Mouse (Mus musculus) liver, embryonic 11.5 days (tissue): ENCODE data around the gene Fanci. TPM values are rescaled to one million over a fixed set of nuclear protein-coding genes. Genes with fewer than 3 reads are reported as not detected.

Experiments used
- ATAC-seq: fragments of 200-750 bp; cut with Nextera tagmentation; replicated peaks from 2 replicates; pipeline ENCODE4 v1.8.0; 2017; ENCODE audit warnings: moderate number of reproducible peaks, mild to moderate bottlenecking, moderate TSS enrichment, moderate library complexity; ENCODE audit not compliant: low FRiP score
- DNase-seq: peaks from one replicate; pipeline ENCODE4 v3.0.0-alpha.2; 2017; ENCODE audit warnings: low spot score
- H3K27ac ChIP-seq: fragments of 300-500 bp; sonication (generic); 2 replicates; pipeline ENCODE4 v1.5.1; 2014; ENCODE audit warnings: mild to moderate bottlenecking, low read depth, low read length, control low read depth
- H3K27me3 ChIP-seq: fragments of 300-500 bp; sonication (generic); replicated peaks from 2 replicates; pipeline ENCODE4 v1.6.1; 2014; ENCODE audit warnings: low read length, mixed read lengths; ENCODE audit not compliant: control insufficient read depth, insufficient read depth
- H3K36me3 ChIP-seq: fragments of 300-500 bp; sonication (generic); 2 replicates; pipeline ENCODE4 v1.6.1; 2014; ENCODE audit warnings: mild to moderate bottlenecking, low read length, moderate library complexity, mixed read lengths; ENCODE audit not compliant: control insufficient read depth, insufficient read depth
- H3K4me1 ChIP-seq: fragments of 300-500 bp; sonication (generic); replicated peaks from 2 replicates; pipeline ENCODE4 v1.6.1; 2014; ENCODE audit warnings: low read length, mixed read lengths; ENCODE audit not compliant: control insufficient read depth, insufficient read depth
- H3K4me2 ChIP-seq: fragments of 300-500 bp; sonication (generic); 2 replicates; pipeline ENCODE4 v1.6.1; 2014; ENCODE audit warnings: mild to moderate bottlenecking, control low read depth, moderate library complexity
- H3K4me3 ChIP-seq: fragments of 300-500 bp; sonication (generic); 2 replicates; pipeline ENCODE4 v1.5.1; 2014; ENCODE audit warnings: low read depth, low read length, control low read depth
- H3K9ac ChIP-seq: fragments of 300-500 bp; sonication (generic); 2 replicates; pipeline ENCODE4 v1.6.1; 2014; ENCODE audit warnings: low read depth, low read length, control low read depth
- H3K9me3 ChIP-seq: fragments of 300-500 bp; sonication (generic); 2 replicates; pipeline ENCODE4 v1.6.1; 2016; ENCODE audit warnings: low read length, inconsistent platforms, mixed read lengths; ENCODE audit not compliant: control insufficient read depth
- WGBS: fragments of 180-500 bp; shearing (Covaris S2); extraction: QIAGEN DNeasy Blood & Tissue Kit; methylation state at CpG from one replicate; pipeline ENCODE4 v1.1.7; 2014; 5-methylcytosine and 5-hydroxymethylcytosine counted together
- polyA plus RNA-seq: library from polyadenylated mRNA; unstranded; fragments of >200 nt; fragmentation: Nextera tagmentation; extraction: Ambion mirVana; gene quantifications from 2 replicates; pipeline ENCODE4 v1.2.1, GENCODE M21; 2014

The Fanci gene
- polyA plus RNA-seq, 1 experiment from 2014 or later, result 17.2 TPM

GRCm38 (mm10) chr7:79359183-79359435 is 32.6 kb upstream of the Fanci start:
- DNase-seq (no peak), ATAC-seq (no peak)
- Histone ChIP-seq H3K4me2 (peak overlapping the region; percentile 47), H3K4me1 (peaks cover 25% of the 10 kb centered on the region), H3K9me3 (no peaks in the 10 kb centered on the region), H3K36me3 (peaks cover 12% of the 10 kb centered on the region; the same call in 1 of the 2 replicates), H3K4me3 (no peak overlapping the region), H3K9ac (no peak overlapping the region; the same call in 1 of the 2 replicates), H3K27ac (peak overlapping the region; percentile 14; the same call in 1 of the 2 replicates), H3K27me3 (no peaks in the 10 kb centered on the region; the same call in 1 of the 2 replicates)
- 46% methylated on average over 3 of the region's 3 CpGs for WGBS

- no peak overlapping the region for H3K9ac ChIP-seq
- 74% methylated on average over 11 of the region's 11 CpGs for WGBS
- ATAC-seq, result no peak
- H3K4me3 ChIP-seq, result no peak overlapping the region
- H3K36me3 ChIP-seq, result peaks cover 10% of the 10 kb centered on the region; the same call in 1 of the 2 replicates
- H3K4me1 ChIP-seq, result peaks cover 25% of the 10 kb centered on the region
- no peak overlapping the region for H3K27ac ChIP-seq
- no peaks in the 10 kb centered on the region; the same call in 1 of the 2 replicates for H3K27me3 ChIP-seq
- no peak for DNase-seq
- H3K9me3 ChIP-seq, result no peaks in the 10 kb centered on the region
- no peak overlapping the region for H3K4me2 ChIP-seq
These were observed 31.7 kb upstream of the Fanci start for GRCm38 (mm10) chr7:79360056-79360455.

DNA sequence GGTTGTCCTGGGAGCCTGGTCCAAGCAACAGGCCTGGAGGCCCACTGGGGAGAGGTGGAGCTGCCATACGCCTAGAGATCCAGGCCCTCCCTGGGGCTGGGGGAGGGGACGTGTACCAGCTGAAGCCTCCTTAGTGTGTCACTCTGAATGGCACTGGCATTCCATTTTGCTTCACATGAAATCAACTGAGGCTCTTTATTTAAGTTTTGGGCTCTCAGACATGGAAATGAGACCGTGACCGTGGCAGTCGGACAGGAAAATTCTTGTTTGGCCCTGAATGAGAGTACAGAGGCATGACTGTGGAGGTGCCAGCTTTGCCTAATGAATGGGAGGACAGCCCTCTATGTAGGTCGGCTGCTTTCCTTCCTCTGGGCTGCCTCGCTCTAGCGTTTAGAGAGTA is 29.5 kb upstream of the Fanci start:
- no peak for ATAC-seq
- H3K4me1 ChIP-seq, result peaks cover 25% of the 10 kb centered on the region

DNA sequence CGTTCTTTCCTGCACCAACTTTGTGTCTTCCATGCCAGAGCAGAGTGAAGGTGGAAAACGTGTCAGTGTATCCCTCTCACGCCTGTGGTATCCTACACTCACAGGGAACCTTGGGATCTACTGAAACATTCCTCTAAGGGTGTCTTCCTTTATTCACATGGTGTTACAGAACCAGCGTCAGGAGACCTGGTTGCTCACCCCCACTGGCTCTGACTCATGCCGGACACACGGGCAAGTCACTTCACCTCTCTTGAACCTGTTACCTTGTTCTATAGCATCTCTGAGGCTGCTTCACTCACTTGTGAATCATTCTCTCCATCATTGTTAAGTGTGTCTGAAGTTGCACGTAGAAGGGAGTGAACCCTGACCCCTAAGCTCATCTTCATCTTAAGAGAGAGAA is 28.9 kb upstream of the Fanci start:
- WGBS, result 73% methylated on average over 7 of the region's 7 CpGs
- no peak for DNase-seq
- H3K4me2 ChIP-seq, result no peak overlapping the region

More for the DNA sequence above, 29.5 kb upstream of the Fanci start:
- Histone ChIP-seq H3K27ac (no peak overlapping the region), H3K27me3 (no peaks in the 10 kb centered on the region; the same call in 1 of the 2 replicates), H3K4me2 (no peak overlapping the region), H3K36me3 (no peaks in the 10 kb centered on the region), H3K9me3 (no peaks in the 10 kb centered on the region), H3K4me3 (no peak overlapping the region), H3K9ac (no peak overlapping the region)
- DNase-seq, result no peak
- 80% methylated on average over 8 of the region's 8 CpGs for WGBS

GRCm38 (mm10) chr7:79363370-79364043 is 28.2 kb upstream of the Fanci start:
- Histone ChIP-seq H3K9me3 (no peaks in the 10 kb centered on the region), H3K27me3 (no peaks in the 10 kb centered on the region; the same call in 1 of the 2 replicates), H3K27ac (peak overlapping the region; percentile 11; the same call in 1 of the 2 replicates), H3K4me3 (no peak overlapping the region), H3K4me1 (peaks cover 15% of the 10 kb centered on the region), H3K4me2 (no peak overlapping the region), H3K36me3 (no peaks in the 10 kb centered on the region), H3K9ac (no peak overlapping the region)
- DNase-seq (no peak), ATAC-seq (no peak)
- 31% methylated on average over 8 of the region's 8 CpGs for WGBS

More for the DNA sequence above, 28.9 kb upstream of the Fanci start:
- Histone ChIP-seq H3K36me3 (no peaks in the 10 kb centered on the region), H3K9ac (no peak overlapping the region), H3K27me3 (no peaks in the 10 kb centered on the region; the same call in 1 of the 2 replicates), H3K4me3 (no peak overlapping the region), H3K27ac (no peak overlapping the region), H3K4me1 (peaks cover 21% of the 10 kb centered on the region), H3K9me3 (no peaks in the 10 kb centered on the region)
- no peak for ATAC-seq

DNA sequence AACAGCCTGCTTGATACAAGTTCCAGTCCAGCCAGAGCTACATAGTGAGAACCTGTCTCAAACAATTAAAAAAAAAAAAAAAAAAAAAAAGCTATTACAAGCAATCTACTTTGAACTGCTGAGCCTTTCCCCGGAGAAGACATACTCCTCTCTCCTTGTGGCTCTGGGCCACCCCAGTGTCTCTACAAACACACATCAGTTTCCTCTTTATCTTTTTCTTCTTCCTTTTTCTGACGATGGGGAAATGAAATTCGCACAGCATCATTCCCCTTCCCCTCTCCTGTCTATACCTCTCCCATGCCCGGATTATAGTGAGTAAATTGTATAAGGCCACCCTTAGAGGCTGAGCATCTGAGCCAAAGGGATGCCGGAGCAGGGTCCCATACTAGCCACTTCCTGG is 23.1 kb upstream of the Fanci start:
- Histone ChIP-seq H3K4me2 (no peak overlapping the region), H3K4me1 (no peaks in the 10 kb centered on the region; the same call in 1 of the 2 replicates), H3K27ac (no peak overlapping the region), H3K27me3 (no peaks in the 10 kb centered on the region), H3K9ac (no peak overlapping the region), H3K36me3 (no peaks in the 10 kb centered on the region), H3K9me3 (no peaks in the 10 kb centered on the region), H3K4me3 (no peak overlapping the region)
- WGBS, result 61% methylated on average over 5 of the region's 5 CpGs
- DNase-seq (no peak), ATAC-seq (no peak)

DNA sequence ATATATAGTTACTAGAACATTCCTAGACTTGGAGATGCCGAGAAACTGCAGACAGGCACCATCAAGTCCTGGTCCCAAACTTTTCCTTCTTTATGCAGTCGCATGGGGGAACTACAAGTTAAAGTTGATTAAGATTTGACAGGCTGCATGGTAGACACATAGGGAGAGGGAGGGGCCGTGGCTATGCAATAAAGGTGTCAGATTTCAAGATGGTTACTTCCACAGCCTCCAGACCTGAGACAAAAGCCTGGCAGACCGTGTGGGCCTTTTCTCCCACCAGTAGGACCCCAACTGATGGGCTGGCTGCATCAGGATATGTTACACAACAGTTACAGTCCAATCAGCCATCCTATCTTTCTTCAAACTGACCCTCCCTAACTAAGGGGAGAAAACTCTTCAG is 22.3 kb upstream of the Fanci start:
- 43% methylated on average over 4 of the region's 4 CpGs for WGBS
- H3K9me3 ChIP-seq, result no peaks in the 10 kb centered on the region
- no peaks in the 10 kb centered on the region for H3K27me3 ChIP-seq
- no peaks in the 10 kb centered on the region for H3K4me1 ChIP-seq
- H3K36me3 ChIP-seq, result no peaks in the 10 kb centered on the region
- H3K9ac ChIP-seq, result no peak overlapping the region
- ATAC-seq (no peak), DNase-seq (no peak)
- no peak overlapping the region for H3K4me2 ChIP-seq
- H3K4me3 ChIP-seq, result no peak overlapping the region
- no peak overlapping the region for H3K27ac ChIP-seq

- Histone ChIP-seq H3K4me3 (no peak overlapping the region), H3K36me3 (no peaks in the 10 kb centered on the region), H3K27me3 (no peaks in the 10 kb centered on the region), H3K27ac (no peak overlapping the region), H3K9ac (no peak overlapping the region), H3K4me2 (no peak overlapping the region), H3K9me3 (no peaks in the 10 kb centered on the region), H3K4me1 (no peaks in the 10 kb centered on the region)
- 25% methylated on average over 10 of the region's 10 CpGs for WGBS
- ATAC-seq (peak; percentile 76), DNase-seq (peak; percentile 74)
These were observed 20.3 kb upstream of the Fanci start for GRCm38 (mm10) chr7:79371321-79371879.

DNA sequence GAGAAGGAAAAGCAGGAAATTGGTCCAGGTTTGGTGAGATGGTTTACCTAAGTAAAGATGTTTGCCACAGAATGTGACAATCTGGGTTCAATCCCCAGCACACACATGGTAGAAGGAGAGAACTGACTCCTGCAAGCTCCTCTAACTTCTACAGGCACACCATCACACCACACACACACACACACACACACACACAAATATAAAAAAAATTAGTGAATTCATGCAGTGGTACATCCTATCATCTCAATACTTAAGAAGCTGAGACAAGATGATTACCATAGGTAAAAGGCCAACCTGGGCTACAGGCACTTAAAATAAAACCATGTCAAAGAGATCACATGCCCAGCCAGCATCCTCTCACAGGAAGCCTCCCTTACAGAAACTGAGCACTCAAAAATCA is 17.7 kb upstream of the Fanci start:
- Histone ChIP-seq H3K4me1 (peaks cover 8% of the 10 kb centered on the region; the same call in 1 of the 2 replicates), H3K27ac (no peak overlapping the region)
- no peak for ATAC-seq

More for the DNA sequence above, 17.7 kb upstream of the Fanci start:
- DNase-seq, result no peak
- Histone ChIP-seq H3K9me3 (no peaks in the 10 kb centered on the region), H3K4me2 (no peak overlapping the region), H3K9ac (no peak overlapping the region), H3K27me3 (no peaks in the 10 kb centered on the region), H3K36me3 (no peaks in the 10 kb centered on the region), H3K4me3 (no peak overlapping the region)
